Mouse (Mus musculus) MEL (cell line): ENCODE results near the gene Olfr153.

Experiments used
- CTCF ChIP-seq, 3 experiments: IDR thresholded peaks in 2 of 3; conservative IDR thresholded peaks in 1 of 3; 2 replicates each; pipeline ENCODE4 v1.5.1; 2011 to 2012; ENCODE audit warnings: low read length in 3 of 3, low read depth in 2 of 3, mild to moderate bottlenecking in 2 of 3, improper control_type of control experiment in 1 of 3, inconsistent platforms in 1 of 3, mixed read lengths in 1 of 3, moderate library complexity in 1 of 3; ENCODE audit not compliant: control insufficient read depth in 1 of 3, insufficient read depth in 1 of 3, poor library complexity in 1 of 3, severe bottlenecking in 1 of 3
- GATA1 ChIP-seq: IDR thresholded peaks from 2 replicates; pipeline ENCODE4 v1.6.1; 2011; ENCODE audit warnings: low read depth, low read length, improper control_type of control experiment
- HCFC1 ChIP-seq: IDR thresholded peaks from 2 replicates; pipeline ENCODE4 v1.6.1; 2012; ENCODE audit warnings: low read depth, mild to moderate bottlenecking, inconsistent platforms, low read length, improper control_type of control experiment, moderate library complexity
- MAFK ChIP-seq: IDR thresholded peaks from 2 replicates; pipeline ENCODE4 v1.6.1; 2011; ENCODE audit warnings: low read depth, mild to moderate bottlenecking, low read length, improper control_type of control experiment, borderline replicate concordance
- RCOR1 ChIP-seq: IDR thresholded peaks from 2 replicates; pipeline ENCODE4 v1.6.1; 2012; ENCODE audit warnings: low read depth, mild to moderate bottlenecking, inconsistent platforms, low read length, improper control_type of control experiment
- SIN3A ChIP-seq: IDR thresholded peaks from 2 replicates; pipeline ENCODE4 v1.6.1; 2012; ENCODE audit warnings: low read length, improper control_type of control experiment, inconsistent platforms
- TAL1 ChIP-seq: IDR thresholded peaks from 2 replicates; pipeline ENCODE4 v1.6.1; 2012; ENCODE audit warnings: mild to moderate bottlenecking, inconsistent platforms, low read length, moderate library complexity, mixed read lengths
- ZC3H11A ChIP-seq: IDR thresholded peaks from 2 replicates; pipeline ENCODE4 v1.6.1; 2012; ENCODE audit warnings: low read depth, mild to moderate bottlenecking, inconsistent platforms, low read length, improper control_type of control experiment
- ZMIZ1 ChIP-seq: IDR thresholded peaks from 2 replicates; pipeline ENCODE4 v1.6.1; 2012; ENCODE audit warnings: low read depth, mild to moderate bottlenecking, inconsistent platforms, low read length, improper control_type of control experiment, moderate library complexity

GRCm38 (mm10) chr2:87515457-87516060 is 16.0 kb upstream of the Olfr153 start:
- TF ChIP-seq GATA1 (no peak), SIN3A (no peak), ZC3H11A (no peak), TAL1 (no peak), CTCF (IDR thresholded peaks at IDR 0.05 in 2 of 3, conservative IDR thresholded peaks at IDR 0.05 in 1 of 3; ENCODE audit: control insufficient read depth in 1 of 3, insufficient read depth in 1 of 3, low read depth in 2 of 3, low read length in 3 of 3, poor library complexity in 1 of 3, severe bottlenecking in 1 of 3) (no peak), RCOR1 (no peak), ZMIZ1 (no peak), HCFC1 (no peak), MAFK (no peak)
